8 mouse cellular contexts compared by ENCODE assay signal in the genomic region with DNA sequence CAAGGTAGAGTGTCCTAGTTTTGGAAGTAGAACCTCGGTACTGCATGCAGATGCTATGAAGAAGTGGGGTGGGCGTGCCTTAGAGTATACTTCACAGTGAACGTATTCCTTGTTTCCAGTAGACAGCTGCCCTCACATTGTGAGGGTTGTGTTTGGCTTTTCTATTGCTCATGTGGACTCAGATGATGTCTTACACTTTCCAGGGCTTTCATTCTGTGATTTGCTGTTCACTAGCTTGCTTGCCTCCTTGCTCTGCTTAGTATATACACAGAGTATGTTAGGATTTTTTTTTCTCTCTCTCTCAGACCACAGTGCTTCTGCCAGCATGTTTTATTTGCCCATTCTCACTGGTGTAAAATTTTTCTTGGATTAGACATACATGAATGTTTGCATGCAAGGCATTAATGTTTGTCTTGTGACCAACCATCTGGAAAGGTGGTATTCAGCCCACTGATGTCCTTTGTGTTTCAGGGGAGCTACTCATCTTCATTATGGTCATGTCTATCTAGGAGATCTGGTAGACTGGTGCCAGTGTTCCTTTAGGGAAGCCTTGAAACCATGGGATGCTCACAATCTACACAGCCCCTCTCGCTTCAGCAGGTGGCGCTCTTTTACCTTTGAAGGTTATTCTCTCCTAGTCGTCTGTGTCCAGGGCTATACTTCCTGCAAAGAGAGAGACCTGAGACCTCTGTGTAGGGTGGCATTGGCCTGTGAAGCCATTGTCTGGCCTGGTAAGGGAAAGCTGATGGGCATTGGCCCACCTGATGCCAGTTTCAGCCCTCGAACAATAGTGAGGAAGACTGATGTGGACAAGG.
DNase-seq lines count a peak whose midpoint lies in the region; ATAC-seq and TF ChIP-seq lines count a peak whose summit lies in the region.

No protein-coding gene starts in this region.

- DNase-seq in brain, adult 2 months (ENCODE audit: low read depth, low spot score): peak; percentile 86
- peak; percentile 65 for DNase-seq in fibroblast of lung, adult 2 months (ENCODE audit: low read depth)
- peak; percentile 73 to 85 for DNase-seq in heart, postnatal 14 days
- peak; percentile 94 for DNase-seq in large intestine, adult 2 months (ENCODE audit: low read depth, low spot score)
- DNase-seq in retina, adult 2 months (ENCODE audit: low read depth, low spot score): peak; percentile 34
- DNase-seq in thymus, postnatal 36 days: peak; percentile 33 to 45

- H3K36me3 ChIP-seq in E14TG2a.4 (ENCODE audit: insufficient read depth, low read length): no peaks in the 10 kb centered on the region
- H3K36me3 ChIP-seq in lung, embryonic 15.5 days: no peaks in the 10 kb centered on the region

- ATAC-seq in lung, embryonic 15.5 days (ENCODE audit: borderline replicate concordance, extremely low read depth, low FRiP score, low TSS enrichment): peak; percentile 76

- H3K27ac ChIP-seq in lung, embryonic 15.5 days: peak overlapping the region; percentile 48

- no peak overlapping the region for H3K4me2 ChIP-seq in lung, embryonic 15.5 days

- 23% methylated on average over 7 of the region's 7 CpGs for WGBS in large intestine, adult 2 months
- WGBS in lung, embryonic 15.5 days: 38% methylated on average over 7 of the region's 7 CpGs

- intact Hi-C loops in heart, postnatal 14 days (cut with DNase I): loop anchor here (1.0 to 5.0 kb wide), 5 partner anchors 51 to 286 kb away; no protein-coding TSS in a partner anchor

- H3K9me3 ChIP-seq in E14TG2a.4 (ENCODE audit: low read length): no peaks in the 10 kb centered on the region
- H3K9me3 ChIP-seq in lung, embryonic 15.5 days: no peaks in the 10 kb centered on the region

- peak; percentile 72 for TF ChIP-seq CTCF in E14TG2a.4 (conservative IDR thresholded peaks at IDR 0.05; ENCODE audit: low read length)

- no peak overlapping the region for H3K4me3 ChIP-seq in E14TG2a.4 (replicated peaks; ENCODE audit: low read length)
- no peak overlapping the region for H3K4me3 ChIP-seq in lung, embryonic 15.5 days

- H3K27me3 ChIP-seq in E14TG2a.4 (ENCODE audit: insufficient read depth, low read length): no peaks in the 10 kb centered on the region
- H3K27me3 ChIP-seq in lung, embryonic 15.5 days: no peaks in the 10 kb centered on the region

- no peak overlapping the region for H3K9ac ChIP-seq in lung, embryonic 15.5 days

- 0 out of 2 replicates have a peak, but pooled peaks cover 3% of the 10 kb centered on the region for H3K4me1 ChIP-seq in E14TG2a.4 (replicated peaks; ENCODE audit: low read depth, low read length)
- H3K4me1 ChIP-seq in lung, embryonic 15.5 days: peaks cover 4% of the 10 kb centered on the region

Comparison
In these comparisons a context has a peak if more than half of its experiments do, and no peak if none do; other contexts are left out.
1. DNase-seq: peak in every context shown above with its lines; median percentile 94 in large intestine, adult 2 months; 86 in brain, adult 2 months; 79 in heart, postnatal 14 days; 65 in fibroblast of lung, adult 2 months; 39 in thymus, postnatal 36 days; 34 in retina, adult 2 months.